Mouse (Mus musculus): ENCODE results near the gene Ctnnb1. TPM values are rescaled to one million over a fixed set of nuclear protein-coding genes. Genes with fewer than 3 reads are reported as not detected.

Gene Ctnnb1
- polyA plus RNA-seq, 1 experiment from 2014 or later: 711 TPM

DNA sequence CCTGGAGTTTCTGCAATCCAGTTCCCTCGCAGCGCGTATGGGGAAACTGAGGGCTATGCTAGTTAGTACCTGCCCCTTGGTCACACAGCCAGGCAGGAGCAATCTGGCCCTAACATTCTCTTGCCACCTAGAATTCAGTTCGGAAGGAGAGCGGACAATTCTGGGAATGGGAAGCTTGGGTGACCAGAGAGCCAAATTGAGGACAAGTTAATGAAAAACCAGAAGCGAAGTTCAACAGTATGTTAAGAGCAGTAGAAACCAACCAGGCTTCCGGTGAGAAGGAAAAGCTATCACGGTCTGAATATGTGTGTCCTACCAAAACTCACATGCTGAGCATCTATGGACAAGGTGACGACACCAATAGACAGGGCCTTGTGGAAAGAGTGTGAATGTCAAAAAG, 34.6 kb upstream of the Ctnnb1 start:
- H3K9me3 ChIP-seq (ENCODE audit: low read depth, low read length): no peaks in the 10 kb centered on the region
- no peak overlapping the region for H3K4me3 ChIP-seq (ENCODE audit: low read depth, low read length)
- H3K27me3 ChIP-seq (ENCODE audit: insufficient read depth, low read length): no peaks in the 10 kb centered on the region
- no peak overlapping the region for H3K27ac ChIP-seq (ENCODE audit: low read depth)
- H3K9ac ChIP-seq: no peak overlapping the region
- no peak for TF ChIP-seq CTCF (IDR thresholded peaks at IDR 0.05; ENCODE audit: low read depth)
- 83% methylated on average over 9 of the region's 9 CpGs for WGBS
- no peak for DNase-seq
- no peak overlapping the region for H3K4me2 ChIP-seq
- no peak for ATAC-seq (ENCODE audit: insufficient read depth)
- no peaks in the 10 kb centered on the region for H3K36me3 ChIP-seq (ENCODE audit: insufficient read depth)
- H3K4me1 ChIP-seq (ENCODE audit: insufficient read depth): no peaks in the 10 kb centered on the region

DNA sequence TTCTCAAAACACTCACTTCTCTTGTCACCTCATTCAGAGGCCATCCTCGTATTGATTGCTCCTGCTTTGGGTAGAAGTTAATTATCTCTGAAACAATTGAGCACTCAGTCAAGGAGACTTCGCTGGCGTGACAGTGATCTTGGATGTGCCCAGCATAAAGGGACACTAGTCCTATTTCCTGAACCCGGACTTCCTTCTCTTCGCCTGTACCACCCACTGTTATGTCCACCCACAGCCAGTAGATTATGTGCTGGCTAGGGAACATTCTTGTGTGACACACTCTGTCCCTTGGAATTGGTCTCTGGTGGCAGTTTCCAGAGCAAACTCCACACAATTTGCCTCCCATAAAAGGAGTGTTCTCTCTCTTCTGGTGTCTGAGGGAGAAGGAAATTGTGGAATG, 32.5 kb upstream of the Ctnnb1 start:
- ATAC-seq (ENCODE audit: insufficient read depth) (no peak), DNase-seq (no peak)
- H3K4me1 ChIP-seq (ENCODE audit: insufficient read depth): no peaks in the 10 kb centered on the region

DNA sequence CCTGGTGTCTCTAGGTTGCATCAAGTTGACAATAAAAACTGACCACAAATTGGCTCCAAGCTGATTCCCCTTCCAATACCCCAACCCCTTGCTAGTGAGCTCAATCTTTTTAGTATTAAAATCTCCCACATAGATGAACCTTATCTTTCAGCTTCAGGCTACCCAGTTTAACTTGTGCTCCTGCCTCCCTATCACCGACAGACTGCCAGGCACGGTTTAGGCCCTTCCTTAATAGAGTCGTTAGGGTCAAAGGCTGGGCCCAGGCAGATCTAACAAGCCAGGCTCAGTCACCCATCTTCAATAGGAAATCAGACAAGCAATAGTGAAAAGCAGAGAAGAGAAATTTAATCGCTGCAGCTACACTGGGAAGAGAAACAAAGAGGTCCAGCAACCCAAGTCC, 31.7 kb upstream of the Ctnnb1 start:
- 70% methylated on average over 4 of the region's 4 CpGs for WGBS

More for the DNA sequence above, 32.5 kb upstream of the Ctnnb1 start:
- Histone ChIP-seq H3K4me3 (ENCODE audit: low read depth, low read length) (no peak overlapping the region), H3K9ac (no peak overlapping the region), H3K27me3 (ENCODE audit: insufficient read depth, low read length) (no peaks in the 10 kb centered on the region), H3K36me3 (ENCODE audit: insufficient read depth) (no peaks in the 10 kb centered on the region), H3K27ac (ENCODE audit: low read depth) (no peak overlapping the region), H3K4me2 (no peak overlapping the region), H3K9me3 (ENCODE audit: low read depth, low read length) (no peaks in the 10 kb centered on the region)
- no peak for TF ChIP-seq CTCF (IDR thresholded peaks at IDR 0.05; ENCODE audit: low read depth)
- 62% methylated on average over 5 of the region's 5 CpGs for WGBS

DNA sequence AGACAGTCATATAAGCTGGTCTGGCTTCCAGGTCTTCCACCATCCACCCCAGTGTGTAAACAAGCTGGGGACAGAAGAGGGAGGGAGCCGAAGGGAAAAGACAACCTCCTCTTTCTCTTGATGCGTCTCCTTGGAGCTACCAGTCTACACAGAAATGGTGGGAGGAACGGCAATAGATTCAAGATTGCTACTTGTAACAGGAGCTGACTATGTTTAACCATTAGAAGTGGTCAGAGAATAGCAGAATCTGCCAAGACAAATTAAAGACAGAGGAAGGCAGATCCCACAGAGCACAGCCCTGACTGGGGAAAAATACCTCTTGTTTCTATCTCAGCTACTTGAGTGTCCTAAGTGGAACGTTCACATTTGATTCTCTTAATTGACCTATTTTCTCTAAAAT, 29.2 kb upstream of the Ctnnb1 start:
- Histone ChIP-seq H3K4me2 (no peak overlapping the region), H3K9ac (no peak overlapping the region), H3K27ac (ENCODE audit: low read depth) (no peak overlapping the region), H3K36me3 (ENCODE audit: insufficient read depth) (no peaks in the 10 kb centered on the region), H3K27me3 (ENCODE audit: insufficient read depth, low read length) (no peaks in the 10 kb centered on the region), H3K9me3 (ENCODE audit: low read depth, low read length) (no peaks in the 10 kb centered on the region), H3K4me1 (ENCODE audit: insufficient read depth) (no peaks in the 10 kb centered on the region), H3K4me3 (ENCODE audit: low read depth, low read length) (no peak overlapping the region)
- ATAC-seq (ENCODE audit: insufficient read depth) (no peak), DNase-seq (no peak)
- TF ChIP-seq CTCF (IDR thresholded peaks at IDR 0.05; ENCODE audit: low read depth): no peak
- WGBS: 28% methylated on average over 4 of the region's 4 CpGs

More for the DNA sequence above, 31.7 kb upstream of the Ctnnb1 start:
- Histone ChIP-seq H3K36me3 (ENCODE audit: insufficient read depth) (no peaks in the 10 kb centered on the region), H3K27ac (ENCODE audit: low read depth) (no peak overlapping the region), H3K4me1 (ENCODE audit: insufficient read depth) (no peaks in the 10 kb centered on the region), H3K9me3 (ENCODE audit: low read depth, low read length) (no peaks in the 10 kb centered on the region), H3K4me3 (ENCODE audit: low read depth, low read length) (no peak overlapping the region), H3K4me2 (no peak overlapping the region), H3K9ac (no peak overlapping the region), H3K27me3 (ENCODE audit: insufficient read depth, low read length) (no peaks in the 10 kb centered on the region)
- no peak for DNase-seq
- TF ChIP-seq CTCF (IDR thresholded peaks at IDR 0.05; ENCODE audit: low read depth): no peak
- ATAC-seq (ENCODE audit: insufficient read depth): no peak

DNA sequence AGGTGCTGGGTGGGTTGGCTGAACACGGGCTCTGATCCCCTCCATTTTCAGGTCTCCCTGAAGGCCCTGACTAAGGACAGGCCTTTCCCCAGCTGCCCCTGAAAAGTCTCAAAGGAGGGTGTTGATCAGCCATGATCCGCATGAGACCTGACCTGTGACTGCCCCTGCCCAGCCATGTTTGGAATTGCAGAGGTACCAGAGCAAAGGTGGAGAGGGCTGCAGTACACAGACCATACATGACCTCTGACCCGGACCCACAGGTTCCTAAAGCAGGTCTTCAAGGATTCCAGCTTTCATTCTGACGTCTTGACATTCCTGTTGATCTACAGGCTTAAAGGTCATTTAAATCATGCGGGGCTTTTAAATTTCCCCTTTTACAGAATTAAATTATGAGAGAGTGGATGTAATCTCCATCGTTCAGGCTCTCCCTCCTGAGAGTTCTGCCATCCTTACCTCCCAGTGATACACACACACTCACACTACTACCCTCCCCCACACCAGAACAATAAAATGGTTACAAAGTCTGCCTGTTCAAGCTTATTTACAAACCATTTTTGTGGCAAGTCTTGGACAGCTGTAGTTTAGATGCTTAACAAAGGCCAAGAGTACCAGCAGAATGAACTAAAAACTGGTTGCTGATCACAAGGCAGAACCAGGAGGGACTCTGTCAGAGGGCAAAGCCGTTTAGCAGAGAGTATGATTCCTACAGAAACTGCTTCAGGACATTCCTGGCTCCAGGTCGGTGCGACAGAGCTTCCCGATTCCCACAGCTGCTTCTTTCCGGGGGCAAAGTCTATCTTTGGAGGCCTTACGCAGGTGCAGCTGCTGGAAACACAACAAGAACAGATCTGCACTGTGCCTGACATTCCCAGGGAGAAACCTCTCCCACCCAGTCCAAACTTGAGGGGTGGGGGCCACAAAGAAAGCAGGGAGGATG, 28.4 kb upstream of the Ctnnb1 start:
- no peaks in the 10 kb centered on the region for H3K9me3 ChIP-seq (ENCODE audit: low read depth, low read length)
- no peaks in the 10 kb centered on the region for H3K36me3 ChIP-seq (ENCODE audit: insufficient read depth)
- H3K4me2 ChIP-seq: no peak overlapping the region
- H3K9ac ChIP-seq: no peak overlapping the region
- ATAC-seq (ENCODE audit: insufficient read depth) (no peak), DNase-seq (no peak)
- no peaks in the 10 kb centered on the region for H3K4me1 ChIP-seq (ENCODE audit: insufficient read depth)
- no peak overlapping the region for H3K4me3 ChIP-seq (ENCODE audit: low read depth, low read length)
- no peaks in the 10 kb centered on the region for H3K27me3 ChIP-seq (ENCODE audit: insufficient read depth, low read length)
- no peak for TF ChIP-seq CTCF (IDR thresholded peaks at IDR 0.05; ENCODE audit: low read depth)
- H3K27ac ChIP-seq (ENCODE audit: low read depth): no peak overlapping the region
- 53% methylated on average over 12 of the region's 12 CpGs for WGBS

DNA sequence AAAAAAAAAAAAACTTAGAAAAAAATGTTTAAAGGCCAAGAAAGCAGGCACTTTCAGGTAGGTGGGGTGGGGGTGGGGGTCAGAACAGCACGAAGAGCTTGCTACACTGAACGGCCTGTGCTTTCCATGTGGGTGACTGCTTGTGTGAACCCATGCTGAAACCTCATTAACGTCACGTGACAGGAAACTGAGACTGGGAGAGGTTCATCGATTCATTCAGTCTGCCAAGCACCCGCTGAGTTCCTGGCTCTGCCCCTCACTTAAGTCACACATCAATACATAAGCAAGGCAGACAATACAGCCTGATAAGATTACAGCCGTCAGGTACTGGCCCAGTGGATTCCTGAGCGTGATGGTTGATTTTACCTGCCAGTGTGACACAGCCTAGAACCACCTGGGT, 26.5 kb upstream of the Ctnnb1 start:
- no peak for TF ChIP-seq CTCF (IDR thresholded peaks at IDR 0.05; ENCODE audit: low read depth)
- no peak for ATAC-seq (ENCODE audit: insufficient read depth)
- H3K4me2 ChIP-seq: no peak overlapping the region
- no peaks in the 10 kb centered on the region for H3K4me1 ChIP-seq (ENCODE audit: insufficient read depth)
- WGBS: 62% methylated on average over 8 of the region's 8 CpGs
- no peak overlapping the region for H3K27ac ChIP-seq (ENCODE audit: low read depth)
- no peak overlapping the region for H3K4me3 ChIP-seq (ENCODE audit: low read depth, low read length)
- no peaks in the 10 kb centered on the region for H3K27me3 ChIP-seq (ENCODE audit: insufficient read depth, low read length)
- H3K9me3 ChIP-seq (ENCODE audit: low read depth, low read length): no peaks in the 10 kb centered on the region
- DNase-seq: no peak
- no peak overlapping the region for H3K9ac ChIP-seq
- H3K36me3 ChIP-seq (ENCODE audit: insufficient read depth): no peaks in the 10 kb centered on the region

DNA sequence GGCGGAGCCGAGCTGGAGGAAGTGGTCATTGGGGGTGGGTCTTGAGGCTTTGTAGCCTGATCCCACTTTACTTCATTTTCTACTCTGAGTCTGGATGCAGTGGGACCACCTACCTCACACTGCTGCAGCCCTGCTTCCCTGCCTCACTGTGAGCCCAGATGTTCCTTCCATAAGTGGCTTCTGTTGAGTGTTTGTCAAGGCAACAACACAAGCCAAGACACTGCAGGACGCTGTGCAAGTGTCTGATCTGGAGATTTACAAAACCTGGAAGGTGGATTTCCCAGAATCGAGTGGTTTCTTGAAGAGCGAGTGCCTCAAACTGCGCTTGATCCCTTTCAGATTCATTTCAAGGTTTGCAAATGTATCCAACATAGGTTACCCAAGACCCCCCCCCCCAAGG, 20.6 kb upstream of the Ctnnb1 start:
- Histone ChIP-seq H3K4me3 (ENCODE audit: low read depth, low read length) (no peak overlapping the region), H3K4me1 (ENCODE audit: insufficient read depth) (no peaks in the 10 kb centered on the region), H3K36me3 (ENCODE audit: insufficient read depth) (no peaks in the 10 kb centered on the region), H3K9me3 (ENCODE audit: low read depth, low read length) (no peaks in the 10 kb centered on the region), H3K4me2 (no peak overlapping the region), H3K27ac (ENCODE audit: low read depth) (no peak overlapping the region), H3K9ac (no peak overlapping the region), H3K27me3 (ENCODE audit: insufficient read depth, low read length) (no peaks in the 10 kb centered on the region)
- WGBS: 79% methylated on average over 6 of the region's 6 CpGs
- no peak for TF ChIP-seq CTCF (IDR thresholded peaks at IDR 0.05; ENCODE audit: low read depth)
- peak; percentile 39 for DNase-seq
- no peak for ATAC-seq (ENCODE audit: insufficient read depth)

Measured in lung, embryonic 14.5 days (tissue).